Mouse (Mus musculus) G1E (cell line): ENCODE data around the gene Ly6g6e. TPM values are rescaled to one million over a fixed set of nuclear protein-coding genes. Genes with fewer than 3 reads are reported as not detected.

Experiments
- ATAC-seq: 2 replicates; pipeline ENCODE4 v1.8.0; 2016; ENCODE audit warnings: mild to moderate bottlenecking; ENCODE audit not compliant: insufficient number of reproducible peaks, poor library complexity, low FRiP score, severe bottlenecking; ENCODE audit errors: extremely low read depth
- DNase-seq: peaks from one replicate; pipeline ENCODE4 v3.0.0; 2012; ENCODE audit warnings: low spot score
- H3K27me3 ChIP-seq: 2 replicates; pipeline ENCODE4 v1.6.1; 2012; ENCODE audit warnings: mild to moderate bottlenecking, low read length, inconsistent platforms; ENCODE audit not compliant: insufficient read depth
- H3K36me3 ChIP-seq: replicated peaks from 2 replicates; pipeline ENCODE3; 2012; ENCODE audit warnings: mild to moderate bottlenecking, inconsistent platforms
- H3K4me1 ChIP-seq: 2 replicates; pipeline ENCODE4 v1.6.1; 2012; ENCODE audit warnings: low read depth, low read length, inconsistent platforms, mixed read lengths; ENCODE audit not compliant: insufficient read depth
- H3K4me3 ChIP-seq: 2 replicates; pipeline ENCODE4 v1.5.1; 2012; ENCODE audit warnings: low read depth, mild to moderate bottlenecking, inconsistent platforms, low read length, moderate library complexity, mixed read lengths
- H3K9me3 ChIP-seq: replicated peaks from 2 replicates; pipeline ENCODE4 v1.6.1; 2012; ENCODE audit warnings: inconsistent platforms
- CTCF ChIP-seq: IDR thresholded peaks from 2 replicates; pipeline ENCODE4 v1.5.1; 2012; ENCODE audit warnings: low read depth, low read length, inconsistent platforms, mixed read lengths
- GATA1 ChIP-seq: IDR thresholded peaks from 2 replicates; pipeline ENCODE4 v1.6.1; 2012; ENCODE audit warnings: borderline replicate concordance, low read length, inconsistent platforms, mixed read lengths
- GATA2 ChIP-seq: IDR thresholded peaks from 2 replicates; pipeline ENCODE4 v1.6.1; 2012; ENCODE audit warnings: low read depth, low read length, inconsistent platforms, borderline replicate concordance
- POLR2AphosphoS5 ChIP-seq: IDR thresholded peaks from 2 replicates; pipeline ENCODE4 v1.6.1; 2012; ENCODE audit warnings: low read depth, low read length, inconsistent platforms; ENCODE audit not compliant: insufficient replicate concordance
- TAL1 ChIP-seq: conservative IDR thresholded peaks from 2 replicates; pipeline ENCODE4 v1.6.1; 2012; ENCODE audit warnings: low read depth, low read length, inconsistent platforms, mixed read lengths
- polyA plus RNA-seq: library from polyadenylated mRNA; stranded (reverse); fragments of >175 nt; gene quantifications from 2 replicates; pipeline ENCODE4 v1.2.3, GENCODE M21; 2012
- total RNA-seq, 2 experiments: library from RNA; stranded (forward) in 1 of 2; stranded (reverse) in 1 of 2; fragments of 200-1000 nt in 1 of 2; fragments of >200 nt in 1 of 2; fragmentation: Nextera tagmentation in 1 of 2; gene quantifications; 2 replicates each; pipeline ENCODE4 v1.2.3; 2014 to 2017

Gene Ly6g6e
- total and polyA plus RNA-seq, 3 experiments, result 0.36 TPM; not detected in 2

GRCm38 (mm10) chr17:35050126-35050750, 26.5 kb upstream of the Ly6g6e start:
- peaks cover 39% of the 10 kb centered on the region for H3K36me3 ChIP-seq
- no peaks in the 10 kb centered on the region for H3K27me3 ChIP-seq
- no peaks in the 10 kb centered on the region for H3K9me3 ChIP-seq
- peak overlapping the region; percentile 81 for H3K4me3 ChIP-seq
- H3K4me1 ChIP-seq, result peaks cover 74% of the 10 kb centered on the region
- no peak for TF ChIP-seq TAL1
- no peak for TF ChIP-seq GATA1
- TF ChIP-seq POLR2AphosphoS5, result no peak
- TF ChIP-seq CTCF, result no peak
- TF ChIP-seq GATA2, result no peak
- DNase-seq, result peak; percentile 62
- peak; percentile 4; the same call in 1 of the 2 replicates for ATAC-seq

DNA sequence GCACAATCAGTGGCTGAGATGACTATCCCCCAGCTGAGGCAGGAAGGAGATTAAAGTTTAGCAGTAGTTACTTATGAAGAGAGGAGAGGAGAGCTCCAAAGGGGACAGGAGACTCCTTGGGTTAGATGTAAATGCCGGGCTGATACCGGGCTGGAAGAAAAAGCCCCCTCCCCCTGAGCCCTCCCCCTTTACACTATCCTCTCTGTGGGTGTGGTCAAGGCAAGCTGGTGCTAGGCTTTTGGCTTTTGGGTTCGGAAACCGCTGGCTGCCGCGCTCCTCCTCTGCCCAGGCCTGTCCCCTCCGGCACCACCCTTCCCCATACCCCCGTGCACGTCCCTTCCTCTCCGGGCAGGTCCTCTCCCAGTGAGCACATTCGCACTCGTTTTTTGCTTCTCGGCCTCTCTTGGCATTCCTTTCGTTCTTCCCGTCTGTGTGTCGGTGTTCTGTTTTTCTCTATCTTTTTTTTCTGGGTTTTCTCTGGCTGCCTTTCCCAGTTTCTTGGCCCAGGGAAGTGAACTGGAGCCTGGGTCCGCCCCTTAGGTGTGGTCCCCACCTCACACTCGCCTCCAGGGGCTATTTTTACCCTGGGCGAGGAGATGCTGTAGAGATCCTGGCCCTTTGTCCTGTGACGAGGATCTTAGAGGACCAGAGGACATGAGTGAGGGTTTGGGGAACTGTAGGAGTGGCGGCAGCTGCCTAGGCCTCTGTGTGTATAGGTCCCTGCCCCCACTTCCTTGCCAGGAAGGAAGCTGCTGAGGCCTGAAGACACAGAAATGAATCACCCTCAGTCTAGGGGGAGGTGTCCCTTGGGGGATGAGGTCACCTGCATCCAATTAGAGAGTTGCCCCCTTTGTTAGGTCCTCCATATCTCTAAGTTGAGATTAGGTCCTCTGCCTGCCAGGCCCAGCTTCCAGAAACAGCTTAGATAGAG, 25.3 kb upstream of the Ly6g6e start:
- Histone ChIP-seq H3K4me3 (peak overlapping the region; percentile 81), H3K9me3 (no peaks in the 10 kb centered on the region), H3K27me3 (no peaks in the 10 kb centered on the region), H3K36me3 (peaks cover 51% of the 10 kb centered on the region), H3K4me1 (peaks cover 73% of the 10 kb centered on the region)
- peak; percentile 93 for DNase-seq
- ATAC-seq, result peak; percentile 61
- TF ChIP-seq POLR2AphosphoS5, result no peak
- no peak for TF ChIP-seq GATA2
- no peak for TF ChIP-seq TAL1
- no peak for TF ChIP-seq GATA1
- TF ChIP-seq CTCF, result no peak

DNA sequence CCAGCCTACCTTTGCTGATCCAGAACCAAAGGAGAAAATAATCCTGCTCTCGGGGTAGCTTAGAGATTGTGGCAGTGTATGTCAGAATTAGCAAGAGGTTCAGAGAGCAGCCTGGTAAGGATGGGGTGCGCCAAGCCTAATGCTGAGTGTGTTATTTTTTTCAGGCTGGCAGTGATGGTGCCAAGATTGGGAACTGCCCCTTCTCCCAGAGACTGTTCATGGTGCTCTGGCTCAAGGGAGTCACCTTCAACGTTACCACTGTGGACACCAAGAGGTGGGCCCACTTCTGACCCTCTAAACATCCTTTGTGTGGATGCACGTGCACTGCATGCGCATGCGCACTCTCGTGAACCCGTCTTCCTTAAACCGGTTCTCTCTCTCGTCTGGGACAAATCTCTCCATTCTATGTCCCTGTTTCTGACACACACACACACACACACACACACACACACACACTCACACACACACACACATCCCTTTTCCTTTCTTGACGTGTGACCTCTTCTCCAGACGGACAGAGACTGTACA, 24.4 kb upstream of the Ly6g6e start:
- DNase-seq, result no peak
- TF ChIP-seq TAL1 (no peak), CTCF (no peak), GATA1 (no peak), GATA2 (no peak), POLR2AphosphoS5 (no peak)
- Histone ChIP-seq H3K4me3 (peak overlapping the region; percentile 81), H3K9me3 (no peaks in the 10 kb centered on the region), H3K27me3 (no peaks in the 10 kb centered on the region), H3K36me3 (peaks cover 59% of the 10 kb centered on the region), H3K4me1 (peaks cover 75% of the 10 kb centered on the region)
- no peak for ATAC-seq

DNA sequence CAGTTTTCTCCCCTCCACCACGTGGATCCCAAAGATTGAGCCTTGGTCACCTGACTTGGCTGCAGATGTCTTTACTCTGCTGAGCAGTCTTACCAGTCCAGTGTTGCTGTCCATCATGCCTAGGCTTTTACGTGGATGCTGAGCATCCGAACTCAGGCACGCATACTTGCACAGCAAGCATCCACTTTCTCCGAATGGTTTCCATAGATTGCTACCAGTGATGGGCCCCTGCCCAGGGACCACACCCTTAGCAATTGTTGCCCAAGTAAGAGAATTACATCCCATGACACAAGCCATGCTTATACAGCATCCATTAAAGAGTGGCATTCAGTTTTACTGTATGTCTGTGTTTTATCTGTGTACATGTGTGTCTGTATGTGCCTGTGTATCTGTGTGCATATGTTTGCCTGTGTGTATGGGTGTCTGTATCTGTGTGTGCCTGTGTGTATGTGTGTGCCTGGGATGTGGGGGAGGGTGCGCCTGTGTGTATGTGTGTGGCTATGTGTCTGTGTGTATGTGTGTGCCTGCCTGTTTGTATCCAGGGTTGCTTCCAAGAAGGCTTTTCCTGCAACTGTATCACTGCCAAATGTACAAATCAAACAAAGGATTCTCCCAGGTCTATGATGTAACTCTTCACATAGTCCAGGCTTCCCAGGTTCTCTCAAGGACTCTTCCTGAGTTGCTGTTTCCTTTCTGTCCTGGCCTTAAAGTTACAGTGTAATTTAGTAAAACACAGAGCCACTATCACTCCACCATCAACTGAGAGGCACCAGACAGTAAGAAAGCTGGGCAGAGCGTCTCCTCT, 20.8 kb upstream of the Ly6g6e start:
- Histone ChIP-seq H3K27me3 (no peaks in the 10 kb centered on the region), H3K9me3 (no peaks in the 10 kb centered on the region), H3K4me1 (peaks cover 84% of the 10 kb centered on the region), H3K4me3 (no peak overlapping the region; the same call in 1 of the 2 replicates), H3K36me3 (peaks cover 85% of the 10 kb centered on the region)
- TF ChIP-seq GATA1, result no peak
- TF ChIP-seq POLR2AphosphoS5, result no peak
- no peak for TF ChIP-seq TAL1
- TF ChIP-seq CTCF, result no peak
- ATAC-seq (no peak), DNase-seq (no peak)

DNA sequence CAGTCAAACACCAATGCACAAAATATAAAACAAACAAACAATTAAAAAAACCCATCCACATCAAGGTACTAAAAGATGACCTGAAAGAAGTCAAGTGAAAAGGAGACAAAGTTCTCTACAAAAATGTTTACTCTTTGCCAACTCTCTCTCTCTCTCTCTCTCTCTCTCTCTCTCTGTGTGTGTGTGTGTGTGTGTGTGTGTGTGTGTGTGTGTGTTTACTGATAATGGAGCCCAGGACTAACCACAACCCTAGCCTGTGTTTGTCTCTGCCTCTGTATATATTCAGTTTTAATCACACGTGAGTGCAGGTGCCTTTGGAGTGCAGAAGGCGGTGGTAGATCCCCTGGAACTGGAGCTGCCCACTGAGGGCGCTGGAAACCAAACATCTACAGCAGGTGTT, 19.6 kb upstream of the Ly6g6e start:
- Histone ChIP-seq H3K36me3 (peaks cover 86% of the 10 kb centered on the region), H3K4me1 (peaks cover 87% of the 10 kb centered on the region), H3K27me3 (no peaks in the 10 kb centered on the region), H3K9me3 (no peaks in the 10 kb centered on the region), H3K4me3 (no peak overlapping the region)
- TF ChIP-seq TAL1 (no peak), GATA2 (no peak), POLR2AphosphoS5 (no peak), CTCF (no peak), GATA1 (no peak)
- DNase-seq (no peak), ATAC-seq (no peak)

GRCm38 (mm10) chr17:35058316-35058715, 18.4 kb upstream of the Ly6g6e start:
- Histone ChIP-seq H3K9me3 (no peaks in the 10 kb centered on the region), H3K4me3 (no peak overlapping the region; the same call in 1 of the 2 replicates), H3K4me1 (peaks cover 75% of the 10 kb centered on the region), H3K36me3 (peaks cover 85% of the 10 kb centered on the region), H3K27me3 (no peaks in the 10 kb centered on the region)
- DNase-seq, result no peak
- TF ChIP-seq GATA1 (no peak), GATA2 (no peak), POLR2AphosphoS5 (no peak), TAL1 (no peak), CTCF (no peak)
- ATAC-seq, result no peak
